Mouse (Mus musculus): ENCODE data around the gene Edem3. TPM values are rescaled to one million over a fixed set of nuclear protein-coding genes. Genes with fewer than 3 reads are reported as not detected.

Edem3 gene
- total RNA-seq, 2 experiments from 2014 or later, result 112 to 115 TPM

- no peak for DNase-seq (ENCODE audit: low spot score in 2 of 2)
Measured at GRCm38 (mm10) chr1:151862109-151862508, 106.9 kb downstream of the Edem3 start.

- no peak for DNase-seq (ENCODE audit: low spot score in 2 of 2)
Measured at GRCm38 (mm10) chr1:151863135-151863796, 108.1 kb downstream of the Edem3 start.

GRCm38 (mm10) chr1:151863797-151864147, 108.6 kb downstream of the Edem3 start:
- DNase-seq (ENCODE audit: low spot score in 2 of 2), result peak in 1 of 2 experiments; percentile 15

- DNase-seq (ENCODE audit: low spot score in 2 of 2), result no peak
Measured at GRCm38 (mm10) chr1:151864326-151864725, 109.2 kb downstream of the Edem3 start.

Other genes with a start within 250 kb of the Edem3 start
- gene Fam129a, start 184.2 kb upstream of the Edem3 start, total RNA-seq (2021), result 10 to 100 TPM; 69.0 to 77.2 TPM